Comparison of ENCODE assay signal across 9 mouse cellular contexts in the genomic region with DNA sequence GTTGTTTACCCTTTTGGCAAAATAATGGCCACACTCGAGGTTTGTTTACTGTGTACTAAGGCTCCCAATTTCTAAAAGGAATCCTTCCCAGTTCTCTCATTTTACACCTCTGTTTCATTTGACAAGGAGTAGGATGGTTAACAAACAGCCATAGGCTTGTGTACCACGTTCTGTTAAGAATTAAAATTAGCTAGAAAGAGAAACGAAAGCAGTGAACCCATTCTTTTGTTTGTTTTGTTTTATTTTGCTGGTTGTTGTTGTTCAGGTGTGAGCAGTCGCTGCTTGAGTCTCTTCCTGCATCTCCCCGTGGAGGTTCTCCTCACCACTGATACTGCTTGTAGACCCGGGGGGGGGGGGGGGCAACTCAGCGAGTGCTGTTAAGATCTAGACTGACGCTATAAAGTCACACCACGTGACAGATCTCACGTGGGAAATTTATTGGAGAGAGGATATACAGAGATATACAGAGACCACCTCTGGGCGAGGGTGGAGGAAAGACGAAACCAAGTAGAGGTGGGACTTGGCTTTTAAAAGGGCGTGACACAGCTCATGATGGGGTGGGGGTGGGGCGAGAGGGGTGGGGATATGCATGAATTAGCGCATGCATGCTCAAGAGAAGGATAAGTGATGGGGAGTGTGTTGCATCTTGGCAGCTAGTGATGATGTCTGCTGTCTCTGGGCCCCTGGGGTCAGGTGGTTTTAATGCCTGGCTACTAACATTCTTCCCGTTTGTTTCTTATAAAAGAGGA. TPM values are rescaled to one million over a fixed set of nuclear protein-coding genes. Genes with fewer than 3 reads are reported as not detected.
DNase-seq lines count a peak whose midpoint lies in the region; ATAC-seq and TF ChIP-seq lines count a peak whose summit lies in the region.
"Had no signal": no experiment of that assay in that cellular context is flagged by ENCODE, and none has a peak within 500 bp of the region (broad histone marks: within the 10 kb centered on the region; RNA-seq: fewer than 3 reads in every experiment).

No protein-coding gene starts in this region.

- peak; percentile 2 for DNase-seq in embryo, embryonic 9.5 days (ENCODE audit: extremely low spot score)
- no peak for DNase-seq in embryo, embryonic 11 days
- DNase-seq in neural tube, embryonic 11.5 days (ENCODE audit: low spot score): no peak
- DNase-seq in neural tube, embryonic 10.5 days (ENCODE audit: extremely low spot score, low spot score): no peak
- DNase-seq in liver, embryonic 14.5 days (ENCODE audit: low read depth in 3 of 3, low spot score in 3 of 3): no peak
- DNase-seq in yolk sac, embryonic 10.5 days (ENCODE audit: low spot score): no peak
- no peak for DNase-seq in thymus, postnatal 4 days

- TF ChIP-seq EP300 in liver, embryonic 14.5 days (IDR thresholded peaks at IDR 0.05; ENCODE audit: low read depth): no peak

- no peak overlapping the region for H3K9ac ChIP-seq in neural tube, embryonic 11.5 days (ENCODE audit: low read length)
- H3K9ac ChIP-seq in liver, embryonic 14.5 days (replicated peaks): no peak overlapping the region

- peak; percentile 48; the same call in 1 of the 2 replicates for ATAC-seq in neural tube, embryonic 11.5 days (ENCODE audit: insufficient read depth, low FRiP score, low TSS enrichment)
- no peak for ATAC-seq in liver, embryonic 14.5 days (ENCODE audit: insufficient read depth)
- no peak for ATAC-seq in granulocyte monocyte progenitor cell, adult 5-6 weeks (replicated peaks; ENCODE audit: poor library complexity, severe bottlenecking)

- no peaks in the 10 kb centered on the region for H3K27me3 ChIP-seq in neural tube, embryonic 11.5 days (ENCODE audit: control insufficient read depth, insufficient read depth, low read length)
- H3K27me3 ChIP-seq in liver, embryonic 14.5 days (ENCODE audit: control insufficient read depth, insufficient read depth, low read length): no peaks in the 10 kb centered on the region; the same call in 1 of the 2 replicates

- no peaks in the 10 kb centered on the region for H3K9me3 ChIP-seq in neural tube, embryonic 11.5 days (ENCODE audit: control insufficient read depth, low read length)
- H3K9me3 ChIP-seq in liver, embryonic 14.5 days (ENCODE audit: control insufficient read depth, low read length): no peaks in the 10 kb centered on the region

- H3K27ac ChIP-seq in neural tube, embryonic 11.5 days (ENCODE audit: low read depth, low read length): no peak overlapping the region
- H3K27ac ChIP-seq in liver, embryonic 14.5 days: no peak overlapping the region

- WGBS in neural tube, embryonic 11.5 days: 9% methylated on average over 16 of the region's 16 CpGs
- WGBS in liver, embryonic 14.5 days (ENCODE audit: insufficient replicate concordance): 5% methylated on average over 16 of the region's 16 CpGs

- no peaks in the 10 kb centered on the region; the same call in 1 of the 2 replicates for H3K4me1 ChIP-seq in neural tube, embryonic 11.5 days (ENCODE audit: control insufficient read depth, insufficient read depth, low read length)
- H3K4me1 ChIP-seq in liver, embryonic 14.5 days (replicated peaks; ENCODE audit: control insufficient read depth in 2 of 2, insufficient read depth in 2 of 2, low read length in 1 of 2): 0 out of 4 replicates have a peak, but pooled peaks cover 0 to 2% of the 10 kb centered on the region in 2 experiments

- H3K4me2 ChIP-seq in neural tube, embryonic 11.5 days (ENCODE audit: low read depth): peak overlapping the region; percentile 40
- peak overlapping the region; percentile 29 for H3K4me2 ChIP-seq in liver, embryonic 14.5 days (ENCODE audit: low read depth)

- H3K4me3 ChIP-seq in neural tube, embryonic 11.5 days (ENCODE audit: low read depth, low read length): no peak overlapping the region
- no peak overlapping the region for H3K4me3 ChIP-seq in liver, embryonic 14.5 days (ENCODE audit: insufficient read depth in 1 of 2, low read depth in 2 of 2, low read length in 2 of 2)

- no peaks in the 10 kb centered on the region for H3K36me3 ChIP-seq in neural tube, embryonic 11.5 days (ENCODE audit: control insufficient read depth, insufficient read depth, low read length)
- H3K36me3 ChIP-seq in liver, embryonic 14.5 days (replicated peaks; ENCODE audit: control insufficient read depth, insufficient read depth, low read depth): no peaks in the 10 kb centered on the region

- TF ChIP-seq CTCF in liver, embryonic 14.5 days (IDR thresholded peaks at IDR 0.05; ENCODE audit: low read depth): no peak

RNA-seq across cellular contexts. Expression of a gene that starts 41.3 kb away (rescaled TPM):
- 0.15 TPM in 1 of 2 replicates, not detected in the other for polyA plus RNA-seq in neural tube, embryonic 11.5 days (2014; fragmentation: Nextera tagmentation; extraction: Ambion mirVana)
- polyA plus RNA-seq in liver, embryonic 14.5 days (2012; rRNA removed): 0.02 TPM in 1 of 2 replicates, not detected in the other
- polyA plus RNA-seq in liver, embryonic 14.5 days (2014; fragmentation: Nextera tagmentation; extraction: Ambion mirVana): not detected in 2 replicates
- not detected in 2 replicates for total RNA-seq in granulocyte monocyte progenitor cell, adult 5-6 weeks (2014; fragmentation: Nextera tagmentation)
- total RNA-seq in granulocyte monocyte progenitor cell, adult 5-6 weeks (2017): not detected in 2 replicates
- total RNA-seq: left cerebral cortex, postnatal 36 days had no signal
